Mouse (Mus musculus): ENCODE measurements around the gene 9130230L23Rik. TPM values are rescaled to one million over a fixed set of nuclear protein-coding genes. Genes with fewer than 3 reads are reported as not detected.
A peak's percentile ranks its signal among the peaks of the same experiment; 100 is the strongest.
"Not testable (repeated sequence)": the region's sequence is repeated elsewhere in the genome, so short reads cannot be mapped to it uniquely, and the experiment has no call there.

9130230L23Rik gene
- polyA plus RNA-seq, 1 experiment from 2014 or later: 1.9 TPM

GRCm38 (mm10) chr5:65994643-65995042 lies 9.4 kb downstream of the 9130230L23Rik start:
- Histone ChIP-seq H3K9me3 (replicated peaks; ENCODE audit: control insufficient read depth, low read length) (no peaks in the 10 kb centered on the region), H3K4me3 (replicated peaks; ENCODE audit: low read length) (no peak overlapping the region), H3K27me3 (ENCODE audit: control insufficient read depth, insufficient read depth, low read length) (no peaks in the 10 kb centered on the region), H3K9ac (ENCODE audit: low read length) (no peak overlapping the region), H3K36me3 (ENCODE audit: control insufficient read depth, insufficient read depth, low read length) (no peaks in the 10 kb centered on the region), H3K4me1 (ENCODE audit: control insufficient read depth, insufficient read depth, low read length) (no peaks in the 10 kb centered on the region), H3K4me2 (ENCODE audit: low read depth, low read length) (no peak overlapping the region), H3K27ac (ENCODE audit: low read length) (no peak overlapping the region)
- no peak for ATAC-seq (ENCODE audit: insufficient read depth, low FRiP score)
- WGBS: 74% methylated on average over 6 of the region's 6 CpGs

- H3K9me3 ChIP-seq (replicated peaks; ENCODE audit: control insufficient read depth, low read length): no peaks in the 10 kb centered on the region
- 71% methylated on average over 2 of the region's 2 CpGs for WGBS
- H3K4me3 ChIP-seq (replicated peaks; ENCODE audit: low read length): no peak overlapping the region
- H3K9ac ChIP-seq (ENCODE audit: low read length): no peak overlapping the region
- H3K4me2 ChIP-seq (ENCODE audit: low read depth, low read length): no peak overlapping the region
- no peaks in the 10 kb centered on the region for H3K4me1 ChIP-seq (ENCODE audit: control insufficient read depth, insufficient read depth, low read length)
- no peaks in the 10 kb centered on the region for H3K27me3 ChIP-seq (ENCODE audit: control insufficient read depth, insufficient read depth, low read length)
- peak; percentile 73; the same call in 1 of the 2 replicates for ATAC-seq (ENCODE audit: insufficient read depth, low FRiP score)
- H3K36me3 ChIP-seq (ENCODE audit: control insufficient read depth, insufficient read depth, low read length): no peaks in the 10 kb centered on the region
- no peak overlapping the region; the same call in 1 of the 2 replicates for H3K27ac ChIP-seq (ENCODE audit: low read length)
These were observed 12.9 kb downstream of the 9130230L23Rik start for GRCm38 (mm10) chr5:65991191-65991590.

GRCm38 (mm10) chr5:65987004-65987403 lies 17.1 kb downstream of the 9130230L23Rik start:
- ATAC-seq (ENCODE audit: insufficient read depth, low FRiP score); H3K36me3 ChIP-seq (ENCODE audit: control insufficient read depth, insufficient read depth, low read length): not testable (repeated sequence)
- WGBS: 70% methylated on average over 3 of the region's 3 CpGs

GRCm38 (mm10) chr5:65986426-65986825 lies 17.7 kb downstream of the 9130230L23Rik start:
- WGBS: 92% methylated on average over 5 of the region's 5 CpGs
- Histone ChIP-seq H3K4me3 (replicated peaks; ENCODE audit: low read length) (no peak overlapping the region), H3K4me1 (ENCODE audit: control insufficient read depth, insufficient read depth, low read length) (no peaks in the 10 kb centered on the region), H3K27me3 (ENCODE audit: control insufficient read depth, insufficient read depth, low read length) (no peaks in the 10 kb centered on the region), H3K9me3 (replicated peaks; ENCODE audit: control insufficient read depth, low read length) (no peaks in the 10 kb centered on the region), H3K9ac (ENCODE audit: low read length) (no peak overlapping the region), H3K4me2 (ENCODE audit: low read depth, low read length) (no peak overlapping the region), H3K27ac (ENCODE audit: low read length) (no peak overlapping the region), H3K36me3 (ENCODE audit: control insufficient read depth, insufficient read depth, low read length) (no peaks in the 10 kb centered on the region)
- ATAC-seq (ENCODE audit: insufficient read depth, low FRiP score): no peak

More at GRCm38 (mm10) chr5:65987004-65987403, 17.1 kb downstream of the 9130230L23Rik start:
- H3K9ac ChIP-seq (ENCODE audit: low read length); H3K27ac ChIP-seq (ENCODE audit: low read length); H3K27me3 ChIP-seq (ENCODE audit: control insufficient read depth, insufficient read depth, low read length); H3K4me1 ChIP-seq (ENCODE audit: control insufficient read depth, insufficient read depth, low read length); H3K9me3 ChIP-seq (replicated peaks; ENCODE audit: control insufficient read depth, low read length); H3K4me2 ChIP-seq (ENCODE audit: low read depth, low read length); H3K4me3 ChIP-seq (replicated peaks; ENCODE audit: low read length): not testable (repeated sequence)

- no peaks in the 10 kb centered on the region for H3K4me1 ChIP-seq (ENCODE audit: control insufficient read depth, insufficient read depth, low read length)
- ATAC-seq (ENCODE audit: insufficient read depth, low FRiP score): no peak
- H3K4me2 ChIP-seq (ENCODE audit: low read depth, low read length): no peak overlapping the region
- no peaks in the 10 kb centered on the region for H3K36me3 ChIP-seq (ENCODE audit: control insufficient read depth, insufficient read depth, low read length)
- H3K9me3 ChIP-seq (replicated peaks; ENCODE audit: control insufficient read depth, low read length): no peaks in the 10 kb centered on the region
- no peak overlapping the region for H3K9ac ChIP-seq (ENCODE audit: low read length)
- no peaks in the 10 kb centered on the region for H3K27me3 ChIP-seq (ENCODE audit: control insufficient read depth, insufficient read depth, low read length)
- H3K27ac ChIP-seq (ENCODE audit: low read length): no peak overlapping the region
- no peak overlapping the region for H3K4me3 ChIP-seq (replicated peaks; ENCODE audit: low read length)
- WGBS: 91% methylated on average over 13 of the region's 13 CpGs
These were observed 28.4 kb downstream of the 9130230L23Rik start for GRCm38 (mm10) chr5:65975731-65976130.

- 55% methylated on average over 2 of the region's 2 CpGs for WGBS
- H3K36me3 ChIP-seq (ENCODE audit: control insufficient read depth, insufficient read depth, low read length): no peaks in the 10 kb centered on the region
- no peaks in the 10 kb centered on the region for H3K9me3 ChIP-seq (replicated peaks; ENCODE audit: control insufficient read depth, low read length)
- no peak for ATAC-seq (ENCODE audit: insufficient read depth, low FRiP score)
- no peak overlapping the region for H3K9ac ChIP-seq (ENCODE audit: low read length)
- H3K27ac ChIP-seq (ENCODE audit: low read length): no peak overlapping the region
- H3K4me2 ChIP-seq (ENCODE audit: low read depth, low read length): no peak overlapping the region
- no peaks in the 10 kb centered on the region for H3K4me1 ChIP-seq (ENCODE audit: control insufficient read depth, insufficient read depth, low read length)
- no peak overlapping the region for H3K4me3 ChIP-seq (replicated peaks; ENCODE audit: low read length)
- H3K27me3 ChIP-seq (ENCODE audit: control insufficient read depth, insufficient read depth, low read length): no peaks in the 10 kb centered on the region
These were observed 30.9 kb downstream of the 9130230L23Rik start for GRCm38 (mm10) chr5:65973189-65973588.

GRCm38 (mm10) chr5:65968004-65968403 lies 36.1 kb downstream of the 9130230L23Rik start:
- H3K4me1 ChIP-seq (ENCODE audit: control insufficient read depth, insufficient read depth, low read length): no peaks in the 10 kb centered on the region
- no peak for ATAC-seq (ENCODE audit: insufficient read depth, low FRiP score)
- H3K36me3 ChIP-seq (ENCODE audit: control insufficient read depth, insufficient read depth, low read length): no peaks in the 10 kb centered on the region
- no peak overlapping the region for H3K27ac ChIP-seq (ENCODE audit: low read length)
- no peak overlapping the region for H3K4me3 ChIP-seq (replicated peaks; ENCODE audit: low read length)
- H3K9ac ChIP-seq (ENCODE audit: low read length): no peak overlapping the region
- H3K9me3 ChIP-seq (replicated peaks; ENCODE audit: control insufficient read depth, low read length): no peaks in the 10 kb centered on the region
- no peak overlapping the region for H3K4me2 ChIP-seq (ENCODE audit: low read depth, low read length)
- H3K27me3 ChIP-seq (ENCODE audit: control insufficient read depth, insufficient read depth, low read length): no peaks in the 10 kb centered on the region
- 92% methylated on average over 3 of the region's 3 CpGs for WGBS

- ATAC-seq (ENCODE audit: insufficient read depth, low FRiP score): no peak
- Histone ChIP-seq H3K4me3 (replicated peaks; ENCODE audit: low read length) (no peak overlapping the region), H3K4me2 (ENCODE audit: low read depth, low read length) (no peak overlapping the region), H3K27ac (ENCODE audit: low read length) (no peak overlapping the region), H3K9ac (ENCODE audit: low read length) (no peak overlapping the region), H3K27me3 (ENCODE audit: control insufficient read depth, insufficient read depth, low read length) (no peaks in the 10 kb centered on the region), H3K36me3 (ENCODE audit: control insufficient read depth, insufficient read depth, low read length) (no peaks in the 10 kb centered on the region), H3K4me1 (ENCODE audit: control insufficient read depth, insufficient read depth, low read length) (no peaks in the 10 kb centered on the region), H3K9me3 (replicated peaks; ENCODE audit: control insufficient read depth, low read length) (no peaks in the 10 kb centered on the region)
- WGBS: 55% methylated on average over 12 of the region's 12 CpGs
These were observed 37.0 kb downstream of the 9130230L23Rik start for GRCm38 (mm10) chr5:65967091-65967490.

GRCm38 (mm10) chr5:65965771-65966279 lies 38.3 kb downstream of the 9130230L23Rik start:
- H3K36me3 ChIP-seq (ENCODE audit: control insufficient read depth, insufficient read depth, low read length): no peaks in the 10 kb centered on the region
- H3K9me3 ChIP-seq (replicated peaks; ENCODE audit: control insufficient read depth, low read length): no peaks in the 10 kb centered on the region
- no peak for ATAC-seq (ENCODE audit: insufficient read depth, low FRiP score)
- no peaks in the 10 kb centered on the region for H3K27me3 ChIP-seq (ENCODE audit: control insufficient read depth, insufficient read depth, low read length)
- 67% methylated on average over 7 of the region's 7 CpGs for WGBS
- no peak overlapping the region for H3K9ac ChIP-seq (ENCODE audit: low read length)
- no peak overlapping the region for H3K4me2 ChIP-seq (ENCODE audit: low read depth, low read length)
- H3K4me3 ChIP-seq (replicated peaks; ENCODE audit: low read length): no peak overlapping the region
- H3K27ac ChIP-seq (ENCODE audit: low read length): no peak overlapping the region
- no peaks in the 10 kb centered on the region for H3K4me1 ChIP-seq (ENCODE audit: control insufficient read depth, insufficient read depth, low read length)

Data from stomach, embryonic 16.5 days (tissue).